Mouse (Mus musculus) hindbrain, postnatal 0 days (tissue): ENCODE results near the gene Rgsl1. TPM values are rescaled to one million over a fixed set of nuclear protein-coding genes. Genes with fewer than 3 reads are reported as not detected.

ENCODE experiments used
- ATAC-seq: fragments of 200-750 bp; cut with Nextera tagmentation; 2 replicates; pipeline ENCODE4 v1.8.0; 2017; ENCODE audit warnings: mild to moderate bottlenecking, moderate TSS enrichment, moderate library complexity
- DNase-seq: peaks from one replicate; pipeline ENCODE4 v3.0.0-alpha.2; 2015; ENCODE audit warnings: low spot score
- H3K27ac ChIP-seq: fragments of 300-500 bp; sonication (generic); 2 replicates; pipeline ENCODE4 v1.5.1; 2014; ENCODE audit warnings: mild to moderate bottlenecking
- H3K27me3 ChIP-seq: fragments of 300-500 bp; sonication (generic); 2 replicates; pipeline ENCODE4 v1.6.1; 2014; ENCODE audit warnings: low read length, mixed read lengths; ENCODE audit not compliant: insufficient read depth
- H3K36me3 ChIP-seq: fragments of 300-500 bp; sonication (generic); 2 replicates; pipeline ENCODE4 v1.6.1; 2014; ENCODE audit warnings: low read length, mixed read lengths; ENCODE audit not compliant: insufficient read depth
- H3K4me1 ChIP-seq: fragments of 300-500 bp; sonication (generic); 2 replicates; pipeline ENCODE4 v1.6.1; 2014; ENCODE audit warnings: antibody characterized with exemption, low read length, mixed read lengths; ENCODE audit not compliant: insufficient read depth
- H3K4me2 ChIP-seq: fragments of 300-500 bp; sonication (generic); 2 replicates; pipeline ENCODE4 v1.6.1; 2014; ENCODE audit warnings: low read depth, mild to moderate bottlenecking, low read length, moderate library complexity, mixed read lengths
- H3K4me3 ChIP-seq: fragments of 300-500 bp; sonication (generic); 2 replicates; pipeline ENCODE4 v1.5.1; 2014; ENCODE audit warnings: low read length
- H3K9ac ChIP-seq: fragments of 300-500 bp; sonication (generic); replicated peaks from 2 replicates; pipeline ENCODE4 v1.6.1; 2014; ENCODE audit warnings: mild to moderate bottlenecking, low read length, moderate library complexity, mixed read lengths
- H3K9me3 ChIP-seq: fragments of 300-500 bp; sonication (generic); 2 replicates; pipeline ENCODE4 v1.6.1; 2016; ENCODE audit warnings: low read length, mixed read lengths
- CTCF ChIP-seq: IDR thresholded peaks from 2 replicates; pipeline ENCODE4 v1.5.1; 2016; ENCODE audit warnings: antibody characterized with exemption, control low read depth, low read depth
- WGBS: fragments of 180-500 bp; shearing (Covaris S2); extraction: QIAGEN DNeasy Blood & Tissue Kit; methylation state at CpG from one replicate; pipeline ENCODE4 v1.1.7; 2014; 5-methylcytosine and 5-hydroxymethylcytosine counted together
- polyA plus RNA-seq: library from polyadenylated mRNA; unstranded; fragments of >200 nt; fragmentation: Nextera tagmentation; extraction: Ambion mirVana; gene quantifications from 2 replicates; pipeline ENCODE4 v1.2.1, GENCODE M21; 2015
- total RNA-seq: library from RNA; depleted of rRNA; stranded (reverse); fragments of >200 nt; gene quantifications from 2 replicates; pipeline ENCODE4 v1.2.3, GENCODE M21; 2014

Gene Rgsl1
- total and polyA plus RNA-seq, 2 experiments from 2014 or later, result 0.31 to 0.37 TPM

DNA sequence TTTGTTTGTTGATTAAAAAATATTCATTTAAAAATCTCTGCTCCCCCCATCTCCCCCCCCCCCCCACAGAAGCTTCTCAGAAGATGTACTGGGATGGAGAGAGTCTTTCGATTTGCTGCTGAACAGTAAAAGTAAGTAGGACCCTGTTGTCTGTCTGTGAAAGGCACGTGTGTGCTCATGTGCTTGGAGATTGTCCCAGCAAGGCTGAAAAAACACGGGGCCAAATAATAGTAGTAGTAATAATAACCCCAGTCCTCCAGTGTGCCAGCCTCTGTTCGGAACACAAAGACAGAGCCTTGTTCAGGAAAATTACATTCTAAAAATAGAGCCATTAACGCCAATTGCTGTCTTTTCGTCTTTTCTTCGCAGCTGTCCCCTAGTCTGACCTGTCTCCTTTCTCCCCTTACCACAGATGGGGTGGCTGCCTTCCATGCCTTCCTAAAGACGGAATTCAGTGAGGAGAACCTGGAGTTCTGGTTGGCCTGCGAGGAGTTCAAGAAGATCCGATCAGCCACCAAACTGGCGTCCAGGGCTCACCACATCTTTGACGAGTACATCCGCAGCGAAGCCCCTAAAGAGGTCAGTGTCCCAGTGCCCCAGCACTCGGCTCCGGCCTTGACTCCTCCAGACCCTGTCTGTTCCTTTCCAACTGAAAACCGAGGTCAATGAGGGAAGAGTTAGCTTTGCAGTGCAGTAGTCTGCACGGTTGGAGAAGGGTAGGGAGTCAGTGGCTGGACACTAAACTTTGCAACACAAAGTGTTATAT lies 102.2 kb downstream of the Rgsl1 start:
- Histone ChIP-seq H3K9me3 (no peaks in the 10 kb centered on the region), H3K36me3 (no peaks in the 10 kb centered on the region), H3K27me3 (no peaks in the 10 kb centered on the region), H3K9ac (no peak overlapping the region), H3K4me1 (peaks cover 14% of the 10 kb centered on the region; the same call in 1 of the 2 replicates), H3K27ac (no peak overlapping the region), H3K4me2 (peak overlapping the region; percentile 69), H3K4me3 (0 out of 2 replicates have a peak overlapping the region, but pooled peaks have one; percentile 4)
- DNase-seq (no peak), ATAC-seq (no peak)
- TF ChIP-seq CTCF, result no peak
- WGBS, result 52% methylated on average over 18 of the region's 18 CpGs

DNA sequence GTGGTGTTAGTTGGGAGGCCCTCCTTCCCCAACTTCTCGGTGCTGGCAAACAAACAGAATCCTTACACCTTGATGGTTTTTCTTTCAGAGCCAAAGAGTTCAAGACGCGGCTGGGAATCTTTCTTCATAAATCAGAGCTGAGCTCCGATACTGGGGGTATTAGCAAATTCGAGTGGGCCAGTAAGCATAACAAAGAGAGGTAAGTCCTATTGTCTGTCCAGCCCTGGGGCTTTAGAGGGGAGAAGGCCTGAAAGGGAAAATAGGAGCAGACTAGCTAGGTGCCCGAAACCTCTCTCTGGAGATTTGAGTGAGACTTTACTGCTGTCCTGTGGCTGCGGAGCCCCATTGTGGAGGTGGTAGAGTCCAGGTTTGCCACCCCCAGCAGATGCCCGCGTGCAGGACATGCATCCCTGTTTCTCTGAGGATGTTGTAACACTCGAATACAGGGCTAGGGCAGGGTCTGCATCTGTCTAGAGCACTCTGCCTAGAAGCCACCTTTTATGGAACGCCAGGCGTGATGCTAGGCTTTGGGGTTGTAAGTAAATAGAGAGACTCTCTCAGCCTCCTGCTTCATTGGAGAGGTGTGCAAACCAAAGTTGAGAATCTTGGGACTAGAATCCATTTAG lies 103.1 kb downstream of the Rgsl1 start:
- DNase-seq (no peak), ATAC-seq (no peak)
- H3K4me1 ChIP-seq, result peaks cover 17% of the 10 kb centered on the region; the same call in 1 of the 2 replicates
- H3K36me3 ChIP-seq, result no peaks in the 10 kb centered on the region
- H3K4me2 ChIP-seq, result peak overlapping the region; percentile 69
- no peak for TF ChIP-seq CTCF
- no peak overlapping the region for H3K27ac ChIP-seq
- H3K9me3 ChIP-seq, result no peaks in the 10 kb centered on the region
- peak overlapping the region; percentile 42 for H3K4me3 ChIP-seq
- WGBS, result 34% methylated on average over 12 of the region's 12 CpGs
- no peak overlapping the region for H3K9ac ChIP-seq
- no peaks in the 10 kb centered on the region for H3K27me3 ChIP-seq

DNA sequence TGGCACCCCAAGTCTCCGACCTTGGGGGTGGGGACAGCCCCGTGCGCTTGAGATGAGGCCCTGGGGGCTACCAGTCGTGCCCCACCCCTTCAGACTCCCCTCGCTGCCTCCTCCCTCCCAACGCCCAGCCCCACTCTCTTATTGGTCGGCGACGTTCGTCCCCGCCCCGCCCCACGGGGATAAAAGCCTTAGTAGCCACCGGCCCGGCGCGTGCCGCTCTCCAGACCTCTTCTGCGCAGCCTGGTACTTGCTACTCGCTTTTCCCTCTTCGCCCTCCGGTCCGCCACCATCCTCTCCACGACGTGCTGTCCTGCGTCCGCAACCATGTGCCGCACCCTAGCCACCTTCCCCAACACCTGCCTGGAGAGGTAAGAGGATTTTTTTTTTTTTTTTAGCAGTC lies 103.8 kb downstream of the Rgsl1 start, which contains the start of gene Rgs16:
TSS of gene Rgs16 (plus strand) at position 205 of the 400 bp plus-strand sequence.
- Histone ChIP-seq H3K36me3 (no peaks in the 10 kb centered on the region), H3K4me2 (peak within 1 kb of the TSS; percentile 69), H3K4me3 (peak within 1 kb of the TSS; percentile 42), H3K9me3 (no peaks in the 10 kb centered on the region), H3K27me3 (no peaks in the 10 kb centered on the region), H3K9ac (peak within 1 kb of the TSS; percentile 33), H3K27ac (no peak within 1 kb of the TSS), H3K4me1 (peaks cover 17% of the 10 kb centered on the region; the same call in 1 of the 2 replicates)
- DNase-seq, result peak; percentile 87
- TF ChIP-seq CTCF, result no peak
- ATAC-seq, result peak; percentile 70; the same call in 1 of the 2 replicates
- 2% methylated on average over 28 of the region's 28 CpGs for WGBS

DNA sequence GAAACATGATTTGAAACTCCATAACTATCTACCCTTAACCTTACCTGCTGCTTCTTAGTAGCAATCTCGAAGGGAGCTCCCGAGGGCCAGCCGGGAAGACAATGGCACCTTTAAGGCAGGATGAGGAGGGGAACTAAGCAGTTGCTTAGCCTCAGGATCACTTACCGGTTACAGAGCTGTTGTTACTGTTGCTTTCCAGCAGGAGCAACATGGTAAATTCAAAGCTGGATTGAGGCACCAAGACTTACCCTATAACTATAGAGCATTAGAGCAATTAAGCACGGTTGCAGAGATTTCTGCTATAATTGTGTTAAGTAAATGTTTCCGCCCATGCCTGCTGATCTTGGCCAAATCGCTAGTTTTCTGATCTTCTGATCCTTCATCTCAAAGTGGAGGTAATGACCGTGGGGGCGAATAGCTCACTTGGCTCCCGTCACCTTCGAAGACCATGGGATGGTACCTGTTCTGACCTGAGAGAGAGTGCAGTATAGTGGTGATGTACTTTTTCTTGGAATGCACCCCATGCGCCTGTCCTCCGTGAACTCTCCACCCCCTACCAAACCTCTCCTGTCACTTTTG lies 104.4 kb downstream of the Rgsl1 start:
- no peaks in the 10 kb centered on the region for H3K27me3 ChIP-seq
- DNase-seq (peak; percentile 46), ATAC-seq (no peak)
- peak overlapping the region; percentile 69 for H3K4me2 ChIP-seq
- peak; percentile 43; the same call in 1 of the 2 replicates for TF ChIP-seq CTCF
- no peaks in the 10 kb centered on the region for H3K9me3 ChIP-seq
- H3K27ac ChIP-seq, result no peak overlapping the region
- no peaks in the 10 kb centered on the region for H3K36me3 ChIP-seq
- H3K9ac ChIP-seq, result 0 out of 2 replicates have a peak overlapping the region, but pooled peaks have one; percentile 33
- H3K4me3 ChIP-seq, result peak overlapping the region; percentile 42
- 25% methylated on average over 13 of the region's 13 CpGs for WGBS
- H3K4me1 ChIP-seq, result peaks cover 17% of the 10 kb centered on the region; the same call in 1 of the 2 replicates

DNA sequence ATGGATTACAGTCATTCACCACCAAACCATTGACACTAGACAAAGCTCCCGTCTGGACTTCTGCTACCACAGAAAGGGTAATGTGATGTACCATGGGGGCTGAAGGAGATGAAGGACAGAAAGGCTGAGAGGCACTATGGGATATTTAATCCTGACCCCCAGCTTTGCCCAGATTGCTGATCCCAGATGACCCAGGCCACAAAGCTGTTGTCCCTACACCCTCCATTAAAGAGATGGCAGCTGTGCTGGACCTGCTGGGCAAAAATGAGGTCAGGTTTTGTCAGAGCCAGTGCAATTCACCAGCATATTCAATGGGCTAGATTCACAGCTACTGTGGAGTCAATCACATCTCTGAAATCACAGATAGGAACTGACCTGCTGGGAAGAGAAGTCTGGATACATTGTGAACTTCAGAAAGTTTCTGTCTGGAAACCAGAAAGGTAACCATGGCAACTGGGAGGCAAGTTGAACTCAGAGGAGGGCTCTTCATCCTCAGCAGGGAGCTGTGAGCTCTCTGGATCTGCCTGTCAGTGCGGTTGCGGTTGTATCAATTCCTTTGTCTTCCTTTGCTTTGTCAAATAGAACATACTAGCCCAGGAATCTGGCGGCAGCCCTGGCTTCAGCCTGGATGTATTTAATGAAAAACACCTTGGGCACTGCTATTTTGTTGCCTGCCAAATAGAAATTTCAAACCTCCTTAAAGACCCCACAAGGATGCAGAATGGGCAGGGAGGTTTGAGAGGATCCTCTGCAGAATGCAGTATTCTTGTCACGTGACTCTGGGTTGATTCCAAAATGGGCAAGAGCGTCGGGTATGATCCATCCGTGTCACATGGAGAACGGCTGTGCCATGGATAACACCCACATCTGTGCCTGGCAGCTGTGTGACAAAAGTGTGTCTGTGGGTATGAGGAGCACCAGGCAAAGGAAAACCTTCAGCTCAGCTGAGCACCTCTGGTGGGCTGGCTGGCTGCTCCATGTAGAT lies 106.5 kb downstream of the Rgsl1 start:
- ATAC-seq, result peak; percentile 52
- no peak overlapping the region for H3K9ac ChIP-seq
- no peaks in the 10 kb centered on the region for H3K36me3 ChIP-seq
- H3K4me1 ChIP-seq, result peaks cover 17% of the 10 kb centered on the region; the same call in 1 of the 2 replicates
- no peak overlapping the region for H3K4me3 ChIP-seq
- H3K4me2 ChIP-seq, result no peak overlapping the region
- DNase-seq, result peak; percentile 82
- H3K27ac ChIP-seq, result peak overlapping the region; percentile 17; the same call in 1 of the 2 replicates
- no peaks in the 10 kb centered on the region for H3K9me3 ChIP-seq
- TF ChIP-seq CTCF, result no peak
- WGBS, result 17% methylated on average over 9 of the region's 9 CpGs
- no peaks in the 10 kb centered on the region for H3K27me3 ChIP-seq

DNA sequence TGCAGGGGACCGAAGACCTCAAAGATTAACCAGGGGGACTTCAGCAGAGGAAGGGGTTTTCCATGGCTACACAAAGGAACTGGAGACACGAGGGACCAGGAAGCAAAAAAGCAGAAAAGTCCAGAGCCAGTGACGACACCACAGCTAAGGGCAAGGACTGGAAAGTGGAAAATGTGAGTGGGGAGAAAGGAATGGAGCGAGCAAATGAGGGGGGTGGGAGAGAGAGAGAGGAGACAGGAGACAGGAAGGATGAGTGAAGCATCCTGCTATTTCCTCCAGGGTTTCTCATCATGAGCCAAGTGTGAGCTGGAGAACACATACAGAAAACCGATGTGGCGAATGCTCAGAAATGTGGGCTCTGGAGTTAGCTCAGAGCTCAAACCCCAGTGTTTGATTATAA lies 107.8 kb downstream of the Rgsl1 start:
- Histone ChIP-seq H3K9ac (no peak overlapping the region), H3K9me3 (no peaks in the 10 kb centered on the region), H3K4me3 (no peak overlapping the region), H3K4me2 (no peak overlapping the region), H3K4me1 (peaks cover 17% of the 10 kb centered on the region; the same call in 1 of the 2 replicates), H3K27me3 (no peaks in the 10 kb centered on the region), H3K36me3 (no peaks in the 10 kb centered on the region), H3K27ac (no peak overlapping the region)
- whole genome bisulfite sequencing, result 61% methylated on average over 6 of the region's 6 CpGs
- TF ChIP-seq CTCF, result no peak
- ATAC-seq (no peak), DNase-seq (no peak)
